In genomic region chr15:75062030-75062574, GRCm38 (mm10) we compare ENCODE assay signal across 9 mouse cellular contexts. TPM values are rescaled to one million over a fixed set of nuclear protein-coding genes. Genes with fewer than 3 reads are reported as not detected.
DNase-seq lines count a peak whose midpoint lies in the region; ATAC-seq and TF ChIP-seq lines count a peak whose summit lies in the region.
"Not testable (repeated sequence)": the region's sequence is repeated elsewhere in the genome, so short reads cannot be mapped to it uniquely, and the experiment has no call there.
"Had no signal": no experiment of that assay in that cellular context is flagged by ENCODE, and none has a peak within 500 bp of the region (broad histone marks: within the 10 kb centered on the region; RNA-seq: fewer than 3 reads in every experiment).

No protein-coding gene starts in this region.

- not testable (repeated sequence) for H3K27ac ChIP-seq in heart, adult 2 months; liver, embryonic 14.5 days; olfactory bulb, adult 2 months (ENCODE audit: insufficient read depth, low read depth, low read length)

- not testable (repeated sequence) for H3K36me3 ChIP-seq in heart, adult 2 months (ENCODE audit: control insufficient read depth, insufficient read depth, low read length); liver, embryonic 14.5 days (replicated peaks; ENCODE audit: control insufficient read depth, insufficient read depth, low read depth)

- not testable (repeated sequence) for TF ChIP-seq POLR2A in heart, adult 2 months (IDR thresholded peaks at IDR 0.05; ENCODE audit: insufficient read depth, low read depth, low read length); olfactory bulb, adult 2 months (IDR thresholded peaks at IDR 0.05; ENCODE audit: insufficient read depth, low read depth, low read length)

- H3K4me3 ChIP-seq in heart, adult 2 months; liver, embryonic 14.5 days (ENCODE audit: insufficient read depth in 1 of 2, low read depth in 2 of 2, low read length in 2 of 2); olfactory bulb, adult 2 months (ENCODE audit: insufficient read depth, low read depth, low read length): not testable (repeated sequence)

- not testable (repeated sequence) for H3K27me3 ChIP-seq in heart, adult 2 months (ENCODE audit: control insufficient read depth, insufficient read depth, low read length); liver, embryonic 14.5 days (ENCODE audit: control insufficient read depth, insufficient read depth, low read length)

- H3K9me3 ChIP-seq in liver, embryonic 14.5 days (ENCODE audit: control insufficient read depth, low read length) = not testable (repeated sequence)

- peak; percentile 85 for TF ChIP-seq CTCF in heart, adult 2 months (IDR thresholded peaks at IDR 0.05)
- peak; percentile 77 for TF ChIP-seq CTCF in liver, embryonic 14.5 days (IDR thresholded peaks at IDR 0.05; ENCODE audit: low read depth)
- TF ChIP-seq CTCF in olfactory bulb, adult 2 months (IDR thresholded peaks at IDR 0.05; ENCODE audit: insufficient read depth, low read depth, low read length) = peak; percentile 18; the same call in 1 of the 2 replicates

- H3K4me2 ChIP-seq in liver, embryonic 14.5 days (ENCODE audit: low read depth) = not testable (repeated sequence)

- 42% methylated on average over 6 of the region's 6 CpGs for WGBS in heart, adult 2 months
- WGBS in liver, embryonic 14.5 days (ENCODE audit: insufficient replicate concordance) = 19% methylated on average over 6 of the region's 6 CpGs
- 42% methylated on average over 6 of the region's 6 CpGs for WGBS in olfactory bulb, adult 2 months

- peak; percentile 84 for DNase-seq in CD4-positive, CD25-positive, alpha-beta regulatory T cell, adult 2 months (ENCODE audit: low read depth, low spot score)
- peak; percentile 64 for DNase-seq in adrenal gland, postnatal 25 days
- peak; percentile 73 for DNase-seq in embryo, embryonic 10.5 days (ENCODE audit: low spot score)
- peak; percentile 56 to 82 for DNase-seq in heart, adult 2 months
- DNase-seq in kidney, postnatal 36 days = peak; percentile 44 to 88
- DNase-seq in liver, embryonic 14.5 days (ENCODE audit: low read depth in 3 of 3, low spot score in 3 of 3) = peak; percentile 1 to 27 (median 19)
- peak; percentile 87 for DNase-seq in testis, postnatal 10 days (ENCODE audit: low spot score)

- intact Hi-C loops in heart, adult 2 months (cut with DNase I) = loop anchor here (5.0 kb wide), 1 partner anchor 40 kb away; no protein-coding TSS in a partner anchor

- not testable (repeated sequence) for H3K79me2 ChIP-seq in heart, adult 2 months (replicated peaks; ENCODE audit: control insufficient read depth, insufficient read depth, low read length)

- ATAC-seq in liver, embryonic 14.5 days (ENCODE audit: insufficient read depth) = not testable (repeated sequence)

- not testable (repeated sequence) for H3K9ac ChIP-seq in heart, adult 2 months (ENCODE audit: low read depth, low read length); liver, embryonic 14.5 days (replicated peaks)

- not testable (repeated sequence) for TF ChIP-seq EP300 in heart, adult 2 months (IDR thresholded peaks at IDR 0.05; ENCODE audit: insufficient read depth, low read depth, low read length); liver, embryonic 14.5 days (IDR thresholded peaks at IDR 0.05; ENCODE audit: low read depth)

- not testable (repeated sequence) for H3K4me1 ChIP-seq in heart, adult 2 months (ENCODE audit: control insufficient read depth, insufficient read depth, low read length); liver, embryonic 14.5 days (replicated peaks; ENCODE audit: control insufficient read depth in 2 of 2, insufficient read depth in 2 of 2, low read length in 1 of 2); olfactory bulb, adult 2 months (ENCODE audit: control insufficient read depth, insufficient read depth, low read length)

RNA-seq across cellular contexts. Expression of gene Ly6c1, which starts 13.5 kb away (rescaled TPM):
- 70.1 and 72.8 TPM in 2 replicates for total RNA-seq in adrenal gland, postnatal 25 days (2021)
- total RNA-seq in heart, adult 2 months (2021) = 100 to 1,000 TPM; 229 to 273 TPM
- 596 and 653 TPM in 2 replicates for polyA plus RNA-seq in heart, adult 2 months (2012; rRNA removed)
- polyA plus RNA-seq in liver, embryonic 14.5 days (2012; rRNA removed) = 0.11 and 0.17 TPM in 2 replicates
- polyA plus RNA-seq in liver, embryonic 14.5 days (2014; fragmentation: Nextera tagmentation; extraction: Ambion mirVana) = 0.28 TPM in 1 of 2 replicates, not detected in the other
- polyA plus RNA-seq in olfactory bulb, adult 2 months (2012; ENCODE audit: insufficient read depth, insufficient read length, low replicate concordance, missing spikeins) = not detected in 2 replicates
- total RNA-seq: monocyte, adult 5-6 weeks had no signal

RNA-seq across cellular contexts. Expression of gene Ly6c2, which starts 49.7 kb away (rescaled TPM):
- total RNA-seq in adrenal gland, postnatal 25 days (2021) = 3.2 and 3.3 TPM in 2 replicates
- 1 to 10 TPM; 6.5 to 7.5 TPM for total RNA-seq in heart, adult 2 months (2021)
- 2.4 and 6.1 TPM in 2 replicates for polyA plus RNA-seq in heart, adult 2 months (2012; rRNA removed)
- 21.6 and 23.6 TPM in 2 replicates for polyA plus RNA-seq in liver, embryonic 14.5 days (2012; rRNA removed)
- polyA plus RNA-seq in liver, embryonic 14.5 days (2014; fragmentation: Nextera tagmentation; extraction: Ambion mirVana) = 29.8 and 43.1 TPM in 2 replicates
- polyA plus RNA-seq in olfactory bulb, adult 2 months (2012; ENCODE audit: insufficient read depth, insufficient read length, low replicate concordance, missing spikeins) = not detected in 2 replicates

Comparison
In these comparisons a context has a peak if more than half of its experiments do, and no peak if none do; other contexts are left out.
1. DNase-seq: peak in every context shown above with its lines; median percentile 87 in testis, postnatal 10 days; 84 in CD4-positive, CD25-positive, alpha-beta regulatory T cell, adult 2 months; 73 in embryo, embryonic 10.5 days; 69 in heart, adult 2 months; 66 in kidney, postnatal 36 days; 64 in adrenal gland, postnatal 25 days; 19 in liver, embryonic 14.5 days.
2. CTCF ChIP-seq: peak in every context shown above with its lines; median percentile 85 in heart, adult 2 months; 77 in liver, embryonic 14.5 days; 18 in olfactory bulb, adult 2 months.
3. RNA of gene Ly6c1, which starts 13.5 kb away (polyA plus RNA-seq): 596 to 653 TPM in heart, adult 2 months; 0.11 to 0.28 TPM in liver, embryonic 14.5 days and not detected in olfactory bulb, adult 2 months; every median in the first group is over 100 times any median in the second.